Mouse (Mus musculus): Measurements from ENCODE around the gene Jmjd8.

DNA sequence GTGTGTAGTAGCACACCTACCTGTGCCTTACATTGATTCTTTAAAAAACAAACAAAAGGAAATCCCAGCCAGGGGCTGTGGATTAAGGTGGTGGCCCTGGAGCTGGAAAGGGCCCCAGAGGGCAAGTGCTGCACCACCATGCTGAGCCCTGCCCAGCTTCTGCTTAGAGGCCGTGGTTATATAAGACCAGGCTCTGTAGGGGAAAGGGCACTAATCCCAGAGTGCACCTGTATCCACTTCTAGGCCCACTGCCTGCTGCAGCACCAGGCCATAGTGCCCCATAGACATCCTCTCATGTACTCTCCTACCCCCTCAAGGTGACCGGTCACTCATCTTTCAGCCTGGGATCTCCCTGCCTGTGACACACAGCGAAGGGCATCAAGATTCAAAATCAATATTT is 37.5 kb downstream of the Jmjd8 start:
- TF ChIP-seq CTCF (IDR thresholded peaks at IDR 0.05; ENCODE audit: borderline replicate concordance, insufficient read depth, low read depth, low read length), result no peak
- no peak for TF ChIP-seq POLR2A (IDR thresholded peaks at IDR 0.05; ENCODE audit: borderline replicate concordance, insufficient read depth, low read length)

Measured in cerebellum, adult 2 months (tissue).